Mouse (Mus musculus) B cell, adult 2 months (primary cell): ENCODE measurements around the gene Sectm1a.
"Not testable (repeated sequence)": the region's sequence is repeated elsewhere in the genome, so short reads cannot be mapped to it uniquely, and the experiment has no call there.

ENCODE experiments used
- DNase-seq, 2 experiments: peaks; one replicate each; pipeline ENCODE4 v3.0.0; 2022

Sectm1a gene

DNA sequence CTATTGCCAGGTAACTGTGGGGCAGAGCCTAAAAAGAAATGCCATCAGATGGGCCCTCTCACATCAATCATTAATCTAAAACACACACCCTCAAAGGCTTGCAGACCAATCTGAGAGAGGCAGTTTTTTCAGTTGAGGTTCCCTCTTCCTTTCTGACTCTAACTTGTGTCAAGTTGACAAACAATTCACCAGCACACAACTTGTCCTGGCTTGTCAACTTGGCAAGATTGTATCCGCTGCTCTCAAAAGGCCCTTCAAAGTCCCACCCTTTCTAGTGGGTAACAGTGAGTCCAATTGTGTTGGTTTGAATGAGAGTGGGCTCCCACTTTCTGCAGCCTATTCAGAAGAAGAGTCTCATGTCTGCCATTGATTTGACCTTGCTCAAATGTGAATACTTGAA, 35.7 kb downstream of the Sectm1a start:
- no peak for DNase-seq

DNA sequence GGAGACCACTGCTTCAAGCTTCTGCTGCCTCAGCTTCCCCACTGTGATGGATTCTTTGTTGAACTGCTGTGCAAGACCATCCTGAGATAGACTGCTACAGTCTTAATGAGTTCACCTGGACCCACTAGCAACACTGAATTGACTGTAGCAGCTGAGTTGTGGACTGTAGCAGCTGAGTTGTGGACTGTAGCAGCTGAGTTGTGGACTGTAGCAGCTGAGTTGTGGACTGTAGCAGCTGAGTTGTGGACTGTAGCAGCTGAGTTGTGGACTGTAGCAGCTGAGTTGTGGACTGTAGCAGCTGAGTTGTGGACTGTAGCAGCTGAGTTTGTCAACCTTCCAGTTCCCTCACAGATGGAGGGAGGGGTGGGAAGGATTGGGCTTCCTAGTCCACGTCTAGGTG, 38.0 kb downstream of the Sectm1a start:
- not testable (repeated sequence) for DNase-seq

DNA sequence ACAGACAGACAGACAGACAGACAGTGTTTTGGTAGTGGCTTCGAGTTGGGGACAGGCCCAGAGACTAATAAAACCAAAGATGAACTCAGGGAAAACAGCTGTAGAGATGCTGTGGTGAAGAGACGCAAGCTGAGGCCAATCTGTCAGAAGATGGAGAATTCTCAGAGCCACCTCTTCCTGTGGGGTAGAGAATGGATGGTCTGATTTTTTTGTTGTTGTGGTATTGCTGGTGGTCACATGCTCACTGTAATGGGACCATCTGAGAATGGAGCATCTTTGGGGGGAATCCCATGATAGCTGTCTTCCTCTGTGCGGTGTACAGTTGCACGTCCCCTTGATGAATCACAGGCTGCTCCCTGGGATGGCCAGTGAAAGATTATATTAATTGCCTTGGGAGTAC, 38.5 kb downstream of the Sectm1a start:
- no peak for DNase-seq

DNA sequence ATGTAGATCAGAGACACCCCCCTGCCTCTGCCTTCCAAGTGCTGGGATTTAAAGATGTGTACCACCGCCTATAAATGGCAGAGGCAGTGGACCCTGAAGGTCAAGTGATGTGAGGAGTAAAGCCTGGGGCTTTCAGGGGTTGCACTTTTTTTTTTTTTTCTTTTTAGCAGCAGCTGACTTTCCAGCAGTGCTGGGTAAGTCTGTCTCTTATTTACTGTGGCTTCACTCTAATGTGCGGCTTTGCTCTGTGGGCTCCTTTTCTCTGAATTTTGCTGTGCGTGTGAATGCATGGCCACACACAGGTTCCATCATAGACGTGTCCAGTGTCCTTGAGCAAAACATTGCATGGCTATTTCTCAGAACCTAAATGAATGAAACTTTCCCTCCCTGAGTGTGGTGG, 39.4 kb downstream of the Sectm1a start:
- DNase-seq, result no peak

DNA sequence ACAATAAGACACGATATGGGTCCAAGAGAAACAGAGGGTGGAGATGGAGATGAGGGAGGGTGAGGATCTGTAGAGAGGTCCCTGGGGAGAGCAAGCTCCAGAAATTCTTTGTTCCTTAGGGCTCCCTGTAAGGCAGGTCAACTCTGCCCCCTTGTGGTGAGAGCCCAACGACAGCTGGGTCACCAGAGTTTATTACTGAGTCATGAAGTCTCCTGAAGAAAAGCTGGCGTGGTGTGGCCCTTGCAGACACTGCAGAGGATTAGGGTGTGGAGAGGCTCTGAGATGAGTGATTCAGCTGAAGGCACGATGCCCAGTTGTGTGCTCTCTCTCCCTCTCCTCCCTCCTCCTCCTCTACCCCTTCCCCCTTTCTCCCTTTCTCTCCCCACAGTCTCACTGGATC, 39.8 kb downstream of the Sectm1a start:
- peak; percentile 58 to 66 for DNase-seq

DNA sequence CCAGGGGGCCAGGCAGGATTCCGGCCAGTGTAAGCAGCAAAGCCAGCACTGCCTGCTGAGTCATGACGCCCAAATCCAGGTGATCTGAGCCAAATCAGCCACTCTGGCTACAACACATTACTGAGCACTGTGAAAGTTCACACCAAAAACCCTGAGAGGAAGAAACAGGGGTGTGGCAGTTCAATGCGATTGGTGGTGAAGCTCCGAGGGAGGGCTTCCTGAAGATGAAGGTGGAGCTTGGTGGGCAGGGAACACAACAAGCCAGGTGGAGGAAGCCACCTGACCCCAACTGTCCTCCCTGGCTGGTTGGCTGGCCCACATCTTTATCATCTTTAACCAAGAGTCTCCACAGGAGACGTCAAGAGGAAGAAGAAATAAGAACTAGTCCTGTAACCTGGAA, 41.7 kb downstream of the Sectm1a start, which contains the start of gene Cd7:
Cd7 (minus strand) TSS at position 117 of the 400 bp plus-strand sequence.
- DNase-seq, result no peak

DNA sequence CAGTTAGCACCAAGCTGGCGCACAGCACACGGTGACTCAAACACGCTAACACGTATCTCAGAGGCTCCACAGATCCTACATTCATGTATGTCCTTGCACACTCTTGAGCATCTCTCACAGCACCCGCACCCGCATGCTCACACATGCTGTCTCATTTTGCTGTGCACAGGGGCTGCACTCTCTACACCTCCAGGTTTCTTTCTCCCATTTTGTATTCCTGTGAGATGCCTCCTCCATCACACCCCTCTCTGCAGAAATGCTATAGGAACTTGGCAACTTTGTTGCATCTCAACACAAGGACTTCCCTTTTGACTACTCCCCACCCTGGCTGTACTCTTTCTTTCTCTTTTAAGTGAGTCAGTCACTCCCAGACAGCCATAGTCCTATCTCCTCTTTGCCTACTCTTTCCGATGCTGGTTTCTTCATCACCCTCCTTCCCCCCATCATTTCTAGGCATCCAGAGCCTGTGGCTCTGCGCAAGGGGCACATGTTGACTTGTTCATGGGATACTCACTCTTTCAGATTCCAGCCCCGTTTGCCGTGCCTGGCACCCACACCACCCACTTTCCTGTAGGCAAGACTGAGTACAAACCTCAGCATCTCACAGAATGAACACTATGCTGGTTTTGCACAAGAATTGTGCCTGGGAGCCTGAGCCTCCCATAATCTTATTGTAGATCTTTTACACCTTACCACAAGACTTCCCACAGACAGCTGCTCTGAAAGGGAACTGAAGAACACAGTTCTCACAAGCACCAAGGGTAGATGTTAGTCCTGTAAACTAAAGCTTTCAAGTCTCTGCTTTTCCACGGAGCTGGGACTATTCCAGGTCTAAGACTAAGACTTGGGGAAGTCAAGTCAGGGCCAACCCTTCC, 42.4 kb downstream of the Sectm1a start:
- DNase-seq, result no peak

DNA sequence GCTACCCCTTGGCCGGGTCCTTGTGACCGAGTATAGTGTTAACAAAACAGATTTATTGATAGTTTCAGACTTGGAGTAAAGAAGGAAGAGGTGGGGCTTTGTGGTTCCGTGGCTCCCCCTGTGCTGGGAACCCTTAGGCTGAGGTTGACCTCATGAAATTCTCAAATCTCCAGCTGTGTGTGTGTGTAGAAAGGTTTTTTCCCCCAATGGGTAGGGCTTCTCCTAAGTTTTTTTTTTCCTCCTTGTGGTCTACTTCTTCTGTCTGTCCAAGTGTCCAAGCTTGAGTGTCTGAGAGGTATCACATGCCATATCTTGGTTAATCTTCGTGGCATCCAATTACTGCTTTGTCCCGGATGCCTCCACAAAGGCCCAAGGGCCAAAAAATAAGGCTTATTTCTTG, 47.9 kb downstream of the Sectm1a start:
- no peak for DNase-seq

DNA sequence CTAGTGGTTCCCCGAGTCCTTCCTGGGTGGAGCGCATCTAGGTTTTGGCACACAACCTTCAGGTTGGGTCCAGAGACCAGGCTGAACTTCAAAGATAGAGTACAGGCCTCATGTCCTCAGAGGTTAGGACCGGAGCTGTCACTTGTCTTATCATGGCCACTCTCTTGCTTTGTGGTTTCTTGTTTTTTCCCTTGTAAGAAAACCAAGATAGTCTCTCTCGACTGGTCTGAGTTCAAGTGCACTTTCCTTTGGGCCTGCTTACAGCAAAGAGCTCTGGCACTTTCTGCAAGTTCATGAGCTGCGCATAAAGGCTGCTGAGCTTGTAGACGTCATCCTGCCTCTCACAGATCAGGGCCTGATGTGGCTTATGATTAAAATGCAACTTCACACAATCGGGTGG, 53.8 kb downstream of the Sectm1a start:
- no peak for DNase-seq

DNA sequence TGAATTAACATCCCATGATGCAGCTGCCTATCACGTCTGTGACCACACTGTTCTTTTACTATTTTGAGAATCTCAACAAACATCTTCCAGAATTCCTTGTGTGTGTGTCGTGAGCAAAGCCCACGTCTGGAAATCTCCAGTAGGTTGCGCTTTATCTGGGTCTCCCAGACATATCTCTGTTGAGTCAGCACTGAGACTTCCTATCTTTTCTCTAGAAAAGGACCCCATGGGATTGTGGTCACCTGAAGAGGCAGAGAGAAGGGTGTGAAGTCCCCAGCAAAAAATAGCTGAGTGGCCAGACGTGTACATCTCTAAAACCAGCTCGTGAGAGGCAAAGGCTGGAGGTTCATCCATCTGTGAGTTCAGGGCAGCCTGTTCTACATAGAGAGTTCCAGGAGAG, 56.9 kb downstream of the Sectm1a start:
- DNase-seq, result no peak

DNA sequence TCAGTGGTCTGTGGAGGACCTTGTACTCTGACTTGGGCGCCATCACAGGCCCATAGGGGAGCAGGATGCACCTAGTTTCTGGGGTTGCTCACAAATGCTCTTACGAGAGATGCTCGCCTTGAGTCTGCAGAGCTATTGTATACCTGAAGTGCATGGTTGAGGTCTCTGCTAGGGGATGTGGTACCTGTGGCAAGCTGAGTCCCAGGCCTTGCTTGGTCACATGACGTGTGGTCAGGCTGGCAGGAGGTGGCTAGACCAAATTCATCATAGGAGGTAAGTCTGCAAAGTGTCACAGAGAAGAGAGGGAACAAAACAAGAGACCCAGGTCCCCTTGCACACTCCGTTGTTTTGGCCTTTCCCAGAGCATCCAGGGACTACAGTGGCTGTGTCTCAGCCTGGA, 61.5 kb downstream of the Sectm1a start:
- DNase-seq, result no peak

DNA sequence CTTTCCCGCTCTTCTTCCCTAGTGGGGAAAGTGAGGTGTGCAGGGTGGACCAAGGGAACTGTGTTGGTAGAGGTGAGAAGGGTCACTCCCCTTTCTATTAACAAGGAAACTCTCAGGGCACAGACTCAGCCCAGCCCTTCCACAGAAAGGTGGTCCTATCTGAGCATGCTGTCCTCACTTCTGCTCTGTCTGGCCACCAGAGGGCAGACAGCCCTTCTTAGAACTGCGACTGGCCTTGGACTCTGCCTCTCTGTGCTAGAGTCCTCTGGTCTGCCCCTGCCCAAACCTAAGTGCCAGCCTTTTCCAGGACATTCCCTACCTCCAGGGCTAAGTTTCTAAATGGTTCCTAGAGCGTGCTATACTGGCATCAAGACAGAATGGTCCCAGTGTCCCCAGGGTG, 63.3 kb downstream of the Sectm1a start:
- DNase-seq, result peak; percentile 47 to 53
